Mouse (Mus musculus) liver, embryonic 14.5 days (tissue): Measurements from ENCODE around the gene Gm21964.

ENCODE experiments used
- CTCF ChIP-seq: IDR thresholded peaks from 2 replicates; pipeline ENCODE4 v1.5.1; 2016; ENCODE audit warnings: antibody characterized with exemption, low read depth, control low read depth
- EP300 ChIP-seq: IDR thresholded peaks from 2 replicates; pipeline ENCODE4 v1.6.1; 2016; ENCODE audit warnings: antibody characterized with exemption, low read depth

- TF ChIP-seq CTCF (no peak), EP300 (no peak)
Observed at GRCm38 (mm10) chr8:110069706-110070105, 31.3 kb upstream of the Gm21964 start.
